Mouse (Mus musculus) embryonic facial prominence, embryonic 13.5 days (tissue): ENCODE results near the gene Hexa. TPM values are rescaled to one million over a fixed set of nuclear protein-coding genes. Genes with fewer than 3 reads are reported as not detected.

Experiments used
- ATAC-seq: fragments of 200-750 bp; cut with Nextera tagmentation; 2 replicates; pipeline ENCODE4 v1.8.0; 2017; ENCODE audit warnings: low read depth; ENCODE audit not compliant: insufficient number of reproducible peaks, insufficient read depth, low FRiP score, low TSS enrichment
- H3K27ac ChIP-seq: fragments of 300-500 bp; sonication (generic); 2 replicates; pipeline ENCODE4 v1.5.1; 2015; ENCODE audit warnings: moderate library complexity, mild to moderate bottlenecking, inconsistent platforms
- H3K27me3 ChIP-seq: fragments of 300-500 bp; sonication (generic); 2 replicates; pipeline ENCODE4 v1.6.1; 2015; ENCODE audit warnings: mild to moderate bottlenecking, inconsistent platforms
- H3K36me3 ChIP-seq: fragments of 300-500 bp; sonication (generic); 2 replicates; pipeline ENCODE4 v1.6.1; 2015; ENCODE audit warnings: mild to moderate bottlenecking, inconsistent platforms
- H3K4me1 ChIP-seq: fragments of 300-500 bp; sonication (generic); 2 replicates; pipeline ENCODE4 v1.6.1; 2015; ENCODE audit warnings: inconsistent platforms
- H3K4me2 ChIP-seq: fragments of 300-500 bp; sonication (generic); 2 replicates; pipeline ENCODE4 v1.6.1; 2015; ENCODE audit warnings: moderate library complexity, mild to moderate bottlenecking, inconsistent platforms
- H3K4me3 ChIP-seq: fragments of 300-500 bp; sonication (generic); 2 replicates; pipeline ENCODE4 v1.5.1; 2015; ENCODE audit warnings: mild to moderate bottlenecking, inconsistent platforms
- H3K9ac ChIP-seq: fragments of 300-500 bp; sonication (generic); 2 replicates; pipeline ENCODE4 v1.6.1; 2015; ENCODE audit warnings: mild to moderate bottlenecking, inconsistent platforms
- H3K9me3 ChIP-seq: fragments of 300-500 bp; sonication (generic); 2 replicates; pipeline ENCODE4 v1.6.1; 2016; ENCODE audit warnings: inconsistent platforms
- WGBS: fragments of 180-500 bp; shearing (Covaris S2); methylation state at CpG from one replicate; pipeline ENCODE4 v1.1.7; 2015; ENCODE audit warnings: mixed read lengths; 5-methylcytosine and 5-hydroxymethylcytosine counted together
- polyA plus RNA-seq: library from polyadenylated mRNA; unstranded; fragments of >200 nt; fragmentation: Nextera tagmentation; extraction: Ambion mirVana; gene quantifications from 2 replicates; pipeline ENCODE4 v1.2.1, GENCODE M21; 2015

The Hexa gene
- polyA plus RNA-seq, 1 experiment from 2014 or later = 65.4 TPM

DNA sequence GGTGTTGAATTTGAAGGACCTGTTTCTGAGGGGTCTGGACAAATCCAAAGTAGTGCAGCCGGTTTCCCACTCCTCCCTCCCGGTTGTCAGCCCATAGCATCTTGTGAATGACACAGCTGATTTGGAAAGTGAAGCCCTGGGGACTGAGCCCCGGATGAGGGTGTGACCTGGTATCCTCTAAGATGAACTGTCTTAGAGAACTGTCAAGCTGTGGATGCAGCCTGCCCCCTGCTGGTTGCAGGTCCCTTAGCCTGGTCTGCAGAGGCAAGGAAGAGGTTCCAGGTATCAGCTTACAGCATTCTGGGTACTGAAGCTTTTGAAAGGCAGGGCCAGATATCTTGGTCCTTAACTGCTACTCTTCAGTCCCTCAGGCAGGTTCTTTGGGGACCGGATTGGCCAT lies 26.3 kb downstream of the Hexa start:
- Histone ChIP-seq H3K9ac (no peak overlapping the region), H3K27me3 (no peaks in the 10 kb centered on the region), H3K27ac (no peak overlapping the region), H3K36me3 (peaks cover 45% of the 10 kb centered on the region), H3K9me3 (no peaks in the 10 kb centered on the region), H3K4me3 (no peak overlapping the region), H3K4me1 (no peaks in the 10 kb centered on the region), H3K4me2 (no peak overlapping the region)
- ATAC-seq = no peak
- 30% methylated on average over 4 of the region's 4 CpGs for WGBS

GRCm38 (mm10) chr9:59567111-59567510 lies 27.8 kb downstream of the Hexa start:
- no peaks in the 10 kb centered on the region for H3K27me3 ChIP-seq
- H3K4me3 ChIP-seq = no peak overlapping the region
- no peaks in the 10 kb centered on the region for H3K9me3 ChIP-seq
- H3K4me2 ChIP-seq = no peak overlapping the region
- 28% methylated on average over 6 of the region's 6 CpGs for WGBS
- H3K36me3 ChIP-seq = peaks cover 30% of the 10 kb centered on the region
- no peaks in the 10 kb centered on the region for H3K4me1 ChIP-seq
- H3K9ac ChIP-seq = no peak overlapping the region
- no peak for ATAC-seq
- no peak overlapping the region for H3K27ac ChIP-seq

DNA sequence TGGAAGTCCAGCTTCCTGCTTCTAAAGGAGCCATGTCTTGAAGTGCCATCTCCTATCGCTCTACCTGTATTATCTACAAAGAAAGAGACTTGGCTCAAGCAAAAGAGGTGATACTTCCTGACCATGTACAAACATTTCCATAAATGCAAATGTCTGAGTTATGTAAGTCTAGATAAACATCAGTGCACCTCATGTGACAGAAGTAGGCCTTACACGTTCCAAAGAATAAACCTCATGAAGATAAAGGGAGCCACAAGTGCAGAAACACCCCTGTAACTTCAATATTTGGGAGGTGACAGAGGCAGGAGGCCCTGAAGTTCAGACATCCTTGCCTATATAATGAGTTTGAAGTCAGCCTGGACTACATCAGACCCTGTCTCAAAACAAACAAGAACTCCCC lies 32.5 kb downstream of the Hexa start:
- WGBS = 82% methylated on average over 2 of the region's 2 CpGs
- no peak for ATAC-seq

DNA sequence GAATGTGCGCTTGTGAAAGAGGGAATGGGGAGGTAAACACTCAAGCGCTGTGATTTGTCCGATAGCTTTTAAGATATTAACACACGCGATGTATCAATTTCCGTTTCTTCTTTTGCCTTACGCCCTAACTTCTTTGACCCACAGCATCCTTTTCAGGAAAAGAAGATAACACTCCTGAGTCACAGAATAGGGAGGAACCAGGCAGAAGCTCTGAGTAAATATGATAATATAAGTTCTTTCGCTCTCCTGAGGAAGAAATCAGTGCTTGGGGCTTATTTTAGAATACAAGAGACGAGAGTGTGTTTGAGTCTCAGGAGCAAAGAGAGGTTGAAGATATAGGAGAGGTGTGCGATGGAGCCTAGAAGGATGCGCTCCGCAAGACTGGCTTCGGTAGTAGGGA lies 38.1 kb downstream of the Hexa start:
- ATAC-seq = no peak
- Histone ChIP-seq H3K4me2 (peak overlapping the region; percentile 73), H3K9ac (no peak overlapping the region), H3K27ac (no peak overlapping the region), H3K27me3 (peaks cover 38% of the 10 kb centered on the region), H3K4me3 (peak overlapping the region; percentile 48), H3K36me3 (no peaks in the 10 kb centered on the region), H3K9me3 (no peaks in the 10 kb centered on the region), H3K4me1 (peaks cover 12% of the 10 kb centered on the region)
- WGBS = 13% methylated on average over 13 of the region's 13 CpGs

More for the DNA sequence above, 32.5 kb downstream of the Hexa start:
- Histone ChIP-seq H3K27me3 (peaks cover 7% of the 10 kb centered on the region), H3K36me3 (no peaks in the 10 kb centered on the region), H3K27ac (no peak overlapping the region), H3K4me1 (no peaks in the 10 kb centered on the region), H3K4me2 (no peak overlapping the region), H3K9me3 (no peaks in the 10 kb centered on the region), H3K4me3 (no peak overlapping the region), H3K9ac (no peak overlapping the region)

- Histone ChIP-seq H3K27me3 (peaks cover 38% of the 10 kb centered on the region), H3K9me3 (no peaks in the 10 kb centered on the region), H3K27ac (no peak within 1 kb of the TSS), H3K4me3 (peak within 1 kb of the TSS; percentile 48), H3K4me2 (peak within 1 kb of the TSS; percentile 73), H3K9ac (no peak within 1 kb of the TSS), H3K36me3 (no peaks in the 10 kb centered on the region), H3K4me1 (peaks cover 12% of the 10 kb centered on the region)
- ATAC-seq = peak; percentile 97
- WGBS = under 1% methylated on average over 48 of the region's 61 CpGs
Measured at GRCm38 (mm10) chr9:59577844-59578504, 38.6 kb downstream of the Hexa start, which contains the start of gene Celf6. Gene Celf6, plus strand, starts transcription at chr9:59577917.

- no peak overlapping the region for H3K27ac ChIP-seq
- H3K9me3 ChIP-seq = no peaks in the 10 kb centered on the region
- peaks cover 12% of the 10 kb centered on the region for H3K4me1 ChIP-seq
- H3K4me2 ChIP-seq = peak overlapping the region; percentile 73
- H3K27me3 ChIP-seq = peaks cover 38% of the 10 kb centered on the region
- WGBS = under 1% methylated on average over 20 of the region's 20 CpGs
- H3K4me3 ChIP-seq = peak overlapping the region; percentile 48
- peak; percentile 16 for ATAC-seq
- no peak overlapping the region for H3K9ac ChIP-seq
- no peaks in the 10 kb centered on the region for H3K36me3 ChIP-seq
Measured at GRCm38 (mm10) chr9:59578505-59578867, 39.1 kb downstream of the Hexa start.

DNA sequence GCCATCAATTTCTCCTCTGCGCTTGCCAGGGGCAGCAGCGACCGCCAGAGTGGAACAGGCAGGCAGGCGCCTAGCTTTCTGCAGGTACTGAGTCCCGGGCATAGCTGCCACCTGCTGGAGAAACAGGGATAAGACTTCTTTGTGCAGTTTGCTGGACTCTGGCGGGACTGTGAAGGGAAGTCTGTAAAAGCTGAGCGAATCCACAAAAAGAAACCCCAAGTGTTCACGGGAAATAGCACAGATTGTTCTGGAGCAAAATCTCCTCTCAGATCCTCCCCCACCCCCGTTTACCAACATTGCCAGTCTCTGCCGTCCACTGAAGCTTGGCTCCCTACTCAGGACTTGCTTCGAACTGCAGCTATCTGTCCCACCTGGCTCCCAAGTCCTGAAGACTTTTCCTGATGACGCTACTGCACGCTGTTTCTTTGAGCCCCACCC lies 45.5 kb downstream of the Hexa start:
- Histone ChIP-seq H3K4me3 (peak overlapping the region; percentile 35), H3K4me2 (peak overlapping the region; percentile 63), H3K9me3 (no peaks in the 10 kb centered on the region), H3K9ac (peak overlapping the region; percentile 66), H3K27ac (no peak overlapping the region), H3K36me3 (no peaks in the 10 kb centered on the region), H3K4me1 (peaks cover 9% of the 10 kb centered on the region), H3K27me3 (peaks cover 26% of the 10 kb centered on the region)
- no peak for ATAC-seq
- WGBS = 5% methylated on average over 13 of the region's 13 CpGs

- H3K9me3 ChIP-seq = no peaks in the 10 kb centered on the region
- peaks cover 9% of the 10 kb centered on the region for H3K4me1 ChIP-seq
- H3K9ac ChIP-seq = no peak overlapping the region
- no peak overlapping the region for H3K4me3 ChIP-seq
- no peaks in the 10 kb centered on the region for H3K36me3 ChIP-seq
- ATAC-seq = no peak
- H3K27me3 ChIP-seq = peaks cover 16% of the 10 kb centered on the region
- no peak overlapping the region for H3K4me2 ChIP-seq
- 61% methylated on average over 5 of the region's 5 CpGs for WGBS
- H3K27ac ChIP-seq = no peak overlapping the region
Measured at GRCm38 (mm10) chr9:59588252-59588651, 48.9 kb downstream of the Hexa start.

GRCm38 (mm10) chr9:59588710-59589671 lies 49.7 kb downstream of the Hexa start:
- ATAC-seq = no peak
- no peak overlapping the region for H3K27ac ChIP-seq
- 35% methylated on average over 12 of the region's 12 CpGs for WGBS
- peaks cover 9% of the 10 kb centered on the region for H3K4me1 ChIP-seq
- H3K9me3 ChIP-seq = no peaks in the 10 kb centered on the region
- no peak overlapping the region for H3K4me3 ChIP-seq
- no peak overlapping the region for H3K4me2 ChIP-seq
- H3K9ac ChIP-seq = no peak overlapping the region
- H3K36me3 ChIP-seq = no peaks in the 10 kb centered on the region
- peaks cover 16% of the 10 kb centered on the region for H3K27me3 ChIP-seq

- Histone ChIP-seq H3K9ac (no peak overlapping the region), H3K4me1 (peaks cover 6% of the 10 kb centered on the region), H3K4me2 (no peak overlapping the region), H3K27ac (no peak overlapping the region), H3K4me3 (no peak overlapping the region), H3K9me3 (no peaks in the 10 kb centered on the region), H3K27me3 (peaks cover 12% of the 10 kb centered on the region), H3K36me3 (no peaks in the 10 kb centered on the region)
- WGBS = 77% methylated on average over 10 of the region's 10 CpGs
- ATAC-seq = no peak
Measured at GRCm38 (mm10) chr9:59589703-59590439, 50.5 kb downstream of the Hexa start.

DNA sequence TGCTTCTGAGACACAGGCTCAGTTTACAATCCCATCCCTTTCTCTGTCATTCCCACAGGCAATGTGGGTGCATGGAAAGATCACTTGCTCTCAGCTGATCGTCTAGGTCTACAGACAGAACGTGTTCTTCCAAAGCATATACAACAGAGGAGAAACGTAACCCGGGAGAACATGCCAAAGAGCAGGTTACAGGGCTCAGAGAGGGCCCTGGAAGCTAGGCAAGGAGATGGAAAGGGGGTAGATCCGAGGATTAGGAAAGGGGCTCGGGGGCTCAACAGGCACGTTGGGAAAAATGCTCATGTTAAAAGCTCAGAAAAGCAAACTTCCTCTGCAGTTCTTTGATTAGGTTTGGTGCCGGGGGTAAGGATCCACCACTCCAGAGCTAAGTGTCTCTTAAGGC lies 62.3 kb downstream of the Hexa start:
- no peak for ATAC-seq
- Histone ChIP-seq H3K27ac (no peak overlapping the region), H3K9me3 (no peaks in the 10 kb centered on the region), H3K27me3 (peaks cover 31% of the 10 kb centered on the region), H3K9ac (no peak overlapping the region), H3K36me3 (no peaks in the 10 kb centered on the region), H3K4me1 (no peaks in the 10 kb centered on the region), H3K4me3 (no peak overlapping the region), H3K4me2 (no peak overlapping the region)
- 72% methylated on average over 8 of the region's 8 CpGs for WGBS
